Mouse (Mus musculus): ENCODE results near the gene Svs5. TPM values are rescaled to one million over a fixed set of nuclear protein-coding genes. Genes with fewer than 3 reads are reported as not detected.
"Not testable (repeated sequence)": the region's sequence is repeated elsewhere in the genome, so short reads cannot be mapped to it uniquely, and the experiment has no call there.

Svs5 gene
- polyA plus RNA-seq (2015; fragmentation: Nextera tagmentation; extraction: Ambion mirVana) = not detected in 2 replicates

DNA sequence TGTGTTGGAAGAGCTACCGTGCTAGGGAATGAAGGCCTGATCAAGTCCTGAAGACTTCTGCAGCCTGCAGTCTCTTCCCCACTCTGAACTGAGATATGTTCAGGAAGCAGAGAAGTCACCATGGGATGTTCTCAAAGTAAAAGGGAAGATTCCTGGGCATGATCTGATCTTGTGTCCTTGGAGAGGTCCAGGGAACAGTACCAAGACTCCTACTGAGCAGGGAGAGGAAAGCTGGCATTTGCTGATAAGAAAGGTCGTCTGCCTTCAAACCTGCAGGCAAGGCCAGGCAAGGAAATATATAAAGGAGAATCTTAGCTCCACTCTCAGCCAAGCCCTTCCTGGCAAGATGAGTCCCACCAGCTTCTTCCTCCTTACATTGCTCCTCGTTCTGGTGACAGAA, at the start of gene Svs5:
TSS of gene Svs5 (plus strand) at position 301 of the 400 bp plus-strand sequence.
- 73% methylated on average over 3 of the region's 3 CpGs for WGBS
- not testable (repeated sequence) for H3K36me3 ChIP-seq (ENCODE audit: control insufficient read depth, insufficient read depth, low read length); H3K27ac ChIP-seq (ENCODE audit: low read length); H3K27me3 ChIP-seq (ENCODE audit: control insufficient read depth, insufficient read depth, low read depth, low read length); H3K9ac ChIP-seq (ENCODE audit: low read length); ATAC-seq (ENCODE audit: low read depth); H3K9me3 ChIP-seq (ENCODE audit: control insufficient read depth, low read length); H3K4me3 ChIP-seq (ENCODE audit: low read length); H3K4me2 ChIP-seq (ENCODE audit: low read depth, low read length); H3K4me1 ChIP-seq (replicated peaks; ENCODE audit: control insufficient read depth, insufficient read depth, low read length)

DNA sequence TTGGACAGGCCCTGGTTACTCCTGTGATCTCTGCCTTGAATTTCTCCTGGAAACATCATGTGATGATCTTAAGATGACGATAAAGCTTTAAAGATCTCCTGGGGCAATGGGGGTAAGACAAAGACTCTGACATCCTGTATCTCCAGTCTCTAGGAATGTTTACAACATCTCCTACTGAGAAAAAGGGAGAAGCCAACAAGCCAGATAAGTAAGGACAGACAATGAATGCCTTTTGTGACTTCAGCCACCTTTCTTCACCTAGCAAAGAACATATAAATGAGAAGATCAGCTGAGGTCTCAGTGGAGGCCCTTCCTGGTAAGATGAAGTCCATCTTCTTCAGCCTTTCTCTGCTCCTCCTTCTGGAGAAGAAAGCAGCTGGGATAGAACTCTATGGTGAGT, 43.6 kb upstream of the Svs5 start, which contains the start of gene Svs3a:
TSS of gene Svs3a (plus strand) at position 301 of the 400 bp plus-strand sequence.
- H3K9me3 ChIP-seq (ENCODE audit: control insufficient read depth, low read length); H3K27ac ChIP-seq (ENCODE audit: low read length); ATAC-seq (ENCODE audit: low read depth); H3K4me1 ChIP-seq (replicated peaks; ENCODE audit: control insufficient read depth, insufficient read depth, low read length); H3K9ac ChIP-seq (ENCODE audit: low read length); H3K36me3 ChIP-seq (ENCODE audit: control insufficient read depth, insufficient read depth, low read length); H3K27me3 ChIP-seq (ENCODE audit: control insufficient read depth, insufficient read depth, low read depth, low read length); H3K4me3 ChIP-seq (ENCODE audit: low read length); H3K4me2 ChIP-seq (ENCODE audit: low read depth, low read length): not testable (repeated sequence)
- WGBS = 76% methylated on average over 1 of the region's 1 CpGs

DNA sequence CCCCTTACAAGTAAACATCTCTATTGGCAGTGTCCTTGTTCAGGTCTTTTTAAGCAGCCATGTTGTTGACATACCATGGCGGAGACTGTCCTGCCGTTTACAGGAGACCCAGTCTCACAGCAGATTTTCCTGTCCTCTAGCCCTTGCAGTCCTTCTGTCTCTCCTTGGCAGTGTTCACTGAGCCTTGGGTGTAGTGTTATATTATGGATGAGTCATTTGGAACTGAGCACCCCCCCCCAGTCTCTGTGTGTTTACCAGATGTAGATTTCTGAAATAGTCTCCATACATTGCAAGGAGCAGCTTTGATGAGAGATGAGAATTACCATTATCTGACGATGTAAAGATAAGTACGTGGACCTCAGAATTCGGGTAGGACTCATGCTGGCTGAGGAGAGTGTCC, 19.9 kb upstream of the Svs5 start:
- Histone ChIP-seq H3K4me1 (replicated peaks; ENCODE audit: control insufficient read depth, insufficient read depth, low read length) (no peaks in the 10 kb centered on the region), H3K9ac (ENCODE audit: low read length) (no peak overlapping the region), H3K4me2 (ENCODE audit: low read depth, low read length) (no peak overlapping the region), H3K4me3 (ENCODE audit: low read length) (no peak overlapping the region), H3K36me3 (ENCODE audit: control insufficient read depth, insufficient read depth, low read length) (no peaks in the 10 kb centered on the region), H3K27me3 (ENCODE audit: control insufficient read depth, insufficient read depth, low read depth, low read length) (no peaks in the 10 kb centered on the region), H3K27ac (ENCODE audit: low read length) (no peak overlapping the region), H3K9me3 (ENCODE audit: control insufficient read depth, low read length) (no peaks in the 10 kb centered on the region)
- WGBS = 72% methylated on average over 5 of the region's 5 CpGs
- no peak for ATAC-seq (ENCODE audit: low read depth)

DNA sequence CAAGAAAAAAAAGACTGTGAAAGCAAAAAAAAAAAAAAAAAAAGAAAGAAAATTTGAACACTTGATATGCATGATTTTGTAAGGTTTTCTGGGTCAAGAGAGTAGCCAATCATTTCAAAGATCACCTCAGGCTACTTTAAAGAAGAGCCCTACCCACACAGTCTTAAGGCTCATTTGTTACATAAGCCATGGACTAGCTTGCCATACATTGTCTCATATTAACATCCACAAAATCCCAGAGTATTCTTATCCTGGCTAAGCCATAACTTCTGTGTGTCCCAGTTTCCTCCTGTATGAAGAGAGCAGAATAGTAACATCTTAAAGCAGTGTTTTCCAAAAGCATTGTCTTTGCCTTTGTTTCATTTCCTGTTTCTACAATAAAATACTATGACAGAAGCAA, 17.1 kb upstream of the Svs5 start:
- H3K9ac ChIP-seq (ENCODE audit: low read length); H3K27ac ChIP-seq (ENCODE audit: low read length); H3K4me3 ChIP-seq (ENCODE audit: low read length); H3K4me1 ChIP-seq (replicated peaks; ENCODE audit: control insufficient read depth, insufficient read depth, low read length); H3K4me2 ChIP-seq (ENCODE audit: low read depth, low read length); H3K36me3 ChIP-seq (ENCODE audit: control insufficient read depth, insufficient read depth, low read length); ATAC-seq (ENCODE audit: low read depth); H3K9me3 ChIP-seq (ENCODE audit: control insufficient read depth, low read length); H3K27me3 ChIP-seq (ENCODE audit: control insufficient read depth, insufficient read depth, low read depth, low read length): not testable (repeated sequence)

DNA sequence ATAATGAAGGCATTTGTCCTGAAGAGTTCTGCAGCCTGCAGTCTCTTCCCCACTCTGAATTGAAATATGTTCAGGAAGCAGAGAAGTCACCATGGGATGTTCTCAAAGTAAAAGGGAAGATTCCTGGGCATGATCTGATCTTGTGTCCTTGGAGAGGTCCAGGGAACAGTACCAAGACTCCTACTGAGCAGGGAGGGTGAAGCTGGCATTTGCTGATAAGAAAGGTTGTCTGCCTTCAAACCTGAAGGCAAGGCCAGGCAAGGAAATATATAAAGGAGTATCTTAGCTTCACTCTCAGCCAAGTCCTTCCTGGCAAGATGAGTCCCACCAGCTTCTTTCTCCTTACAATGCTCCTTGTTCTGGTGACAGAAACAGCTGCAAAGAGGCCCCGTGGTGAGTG, 16.1 kb upstream of the Svs5 start, which contains the start of gene Svs6:
TSS of gene Svs6 (plus strand) at position 301 of the 400 bp plus-strand sequence.
- not testable (repeated sequence) for H3K4me2 ChIP-seq (ENCODE audit: low read depth, low read length); H3K27me3 ChIP-seq (ENCODE audit: control insufficient read depth, insufficient read depth, low read depth, low read length); H3K4me1 ChIP-seq (replicated peaks; ENCODE audit: control insufficient read depth, insufficient read depth, low read length); H3K36me3 ChIP-seq (ENCODE audit: control insufficient read depth, insufficient read depth, low read length); H3K9me3 ChIP-seq (ENCODE audit: control insufficient read depth, low read length); H3K4me3 ChIP-seq (ENCODE audit: low read length); ATAC-seq (ENCODE audit: low read depth); H3K9ac ChIP-seq (ENCODE audit: low read length); H3K27ac ChIP-seq (ENCODE audit: low read length)
- 67% methylated on average over 1 of the region's 1 CpGs for WGBS

DNA sequence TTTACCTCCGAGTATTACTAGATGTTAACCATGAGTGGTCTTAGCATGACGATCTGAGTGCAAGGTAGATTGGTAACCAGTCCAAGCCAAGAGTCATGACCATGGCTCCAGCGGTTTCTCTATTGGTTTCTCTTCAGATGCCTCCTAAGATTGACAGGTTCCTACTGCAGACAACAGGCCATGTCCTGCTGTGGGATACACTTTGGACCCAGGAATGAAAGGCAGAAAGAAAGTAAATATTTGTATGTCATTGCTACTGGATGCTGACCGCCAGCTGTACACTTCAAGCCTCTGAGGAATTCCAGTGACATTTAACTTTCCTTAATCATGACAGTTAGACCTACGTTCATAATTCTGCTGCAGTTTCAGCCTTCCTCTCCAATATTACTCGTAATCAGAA, 11.6 kb upstream of the Svs5 start:
- H3K9ac ChIP-seq (ENCODE audit: low read length) = no peak overlapping the region
- no peak overlapping the region for H3K4me3 ChIP-seq (ENCODE audit: low read length)
- H3K4me2 ChIP-seq (ENCODE audit: low read depth, low read length) = no peak overlapping the region
- no peaks in the 10 kb centered on the region for H3K36me3 ChIP-seq (ENCODE audit: control insufficient read depth, insufficient read depth, low read length)
- no peak for ATAC-seq (ENCODE audit: low read depth)
- no peaks in the 10 kb centered on the region for H3K4me1 ChIP-seq (replicated peaks; ENCODE audit: control insufficient read depth, insufficient read depth, low read length)
- no peak overlapping the region for H3K27ac ChIP-seq (ENCODE audit: low read length)
- H3K27me3 ChIP-seq (ENCODE audit: control insufficient read depth, insufficient read depth, low read depth, low read length) = no peaks in the 10 kb centered on the region
- WGBS = 75% methylated on average over 6 of the region's 6 CpGs
- no peaks in the 10 kb centered on the region for H3K9me3 ChIP-seq (ENCODE audit: control insufficient read depth, low read length)

DNA sequence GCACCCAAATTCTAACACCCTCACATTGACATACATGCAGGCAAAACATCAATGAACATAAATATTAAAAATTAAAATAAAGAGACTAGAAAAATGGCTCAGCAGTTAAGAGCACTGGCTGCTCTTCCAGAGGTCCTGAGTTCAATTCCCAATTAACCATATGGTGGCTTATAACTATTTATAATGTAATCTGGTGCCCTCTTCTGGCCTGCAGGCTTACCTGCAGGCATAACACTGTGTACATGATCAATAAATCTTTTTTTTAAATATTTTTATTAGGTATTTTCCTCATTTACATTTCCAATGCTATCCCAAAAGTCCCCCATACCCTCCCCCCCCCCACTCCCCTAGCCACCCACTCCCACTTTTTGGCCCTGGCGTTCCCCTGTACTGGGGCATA, 11.2 kb downstream of the Svs5 start:
- not testable (repeated sequence) for H3K27ac ChIP-seq (ENCODE audit: low read length); H3K4me3 ChIP-seq (ENCODE audit: low read length); H3K36me3 ChIP-seq (ENCODE audit: control insufficient read depth, insufficient read depth, low read length); H3K9me3 ChIP-seq (ENCODE audit: control insufficient read depth, low read length); H3K4me2 ChIP-seq (ENCODE audit: low read depth, low read length); H3K4me1 ChIP-seq (replicated peaks; ENCODE audit: control insufficient read depth, insufficient read depth, low read length); H3K27me3 ChIP-seq (ENCODE audit: control insufficient read depth, insufficient read depth, low read depth, low read length); H3K9ac ChIP-seq (ENCODE audit: low read length); ATAC-seq (ENCODE audit: low read depth)
- WGBS = 90% methylated on average over 1 of the region's 1 CpGs

DNA sequence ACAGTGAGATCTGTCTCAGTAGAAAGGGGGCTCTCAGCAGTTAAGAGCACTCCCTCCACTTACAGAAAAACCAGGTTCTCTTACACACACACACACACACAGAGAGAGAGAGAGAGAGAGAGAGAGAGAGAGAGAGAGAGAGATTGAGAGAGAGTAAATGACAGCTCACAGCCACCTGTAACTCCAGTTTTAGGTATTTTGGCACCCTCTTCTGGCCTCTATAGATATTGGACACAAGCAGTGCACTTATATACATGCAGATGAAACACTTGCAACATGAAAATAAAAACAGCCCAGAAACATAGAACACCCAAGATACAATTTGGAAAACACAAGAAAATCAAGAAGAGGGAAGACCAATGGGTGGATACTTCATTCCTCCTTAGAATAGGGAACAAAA, 15.2 kb downstream of the Svs5 start:
- not testable (repeated sequence) for H3K4me2 ChIP-seq (ENCODE audit: low read depth, low read length); H3K9me3 ChIP-seq (ENCODE audit: control insufficient read depth, low read length); H3K27ac ChIP-seq (ENCODE audit: low read length); H3K4me1 ChIP-seq (replicated peaks; ENCODE audit: control insufficient read depth, insufficient read depth, low read length); H3K27me3 ChIP-seq (ENCODE audit: control insufficient read depth, insufficient read depth, low read depth, low read length); ATAC-seq (ENCODE audit: low read depth); H3K4me3 ChIP-seq (ENCODE audit: low read length); H3K36me3 ChIP-seq (ENCODE audit: control insufficient read depth, insufficient read depth, low read length); H3K9ac ChIP-seq (ENCODE audit: low read length)

DNA sequence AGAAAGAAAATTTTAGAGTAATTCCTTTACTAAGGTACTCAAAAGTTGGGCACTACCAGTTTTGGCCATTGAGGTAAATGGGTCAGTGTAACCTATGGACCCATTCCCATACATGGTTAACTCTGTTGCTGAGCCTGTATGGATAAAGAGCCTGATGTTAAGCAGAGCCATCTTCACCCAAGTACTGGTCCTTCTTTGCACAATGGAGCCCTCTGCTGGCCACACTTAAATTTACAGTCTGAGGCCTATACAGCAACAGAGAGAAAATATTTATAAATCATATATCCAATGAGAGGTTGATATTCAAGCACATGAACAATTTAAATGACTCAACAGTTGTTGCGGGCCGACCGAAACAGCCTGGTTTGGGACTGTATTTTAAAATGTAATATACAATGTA, 16.4 kb downstream of the Svs5 start:
- no peaks in the 10 kb centered on the region for H3K27me3 ChIP-seq (ENCODE audit: control insufficient read depth, insufficient read depth, low read depth, low read length)
- no peaks in the 10 kb centered on the region for H3K9me3 ChIP-seq (ENCODE audit: control insufficient read depth, low read length)
- no peaks in the 10 kb centered on the region for H3K4me1 ChIP-seq (replicated peaks; ENCODE audit: control insufficient read depth, insufficient read depth, low read length)
- ATAC-seq (ENCODE audit: low read depth) = no peak
- H3K36me3 ChIP-seq (ENCODE audit: control insufficient read depth, insufficient read depth, low read length) = no peaks in the 10 kb centered on the region
- H3K4me3 ChIP-seq (ENCODE audit: low read length) = no peak overlapping the region
- H3K27ac ChIP-seq (ENCODE audit: low read length) = no peak overlapping the region
- no peak overlapping the region for H3K4me2 ChIP-seq (ENCODE audit: low read depth, low read length)
- 90% methylated on average over 3 of the region's 3 CpGs for WGBS
- no peak overlapping the region for H3K9ac ChIP-seq (ENCODE audit: low read length)

DNA sequence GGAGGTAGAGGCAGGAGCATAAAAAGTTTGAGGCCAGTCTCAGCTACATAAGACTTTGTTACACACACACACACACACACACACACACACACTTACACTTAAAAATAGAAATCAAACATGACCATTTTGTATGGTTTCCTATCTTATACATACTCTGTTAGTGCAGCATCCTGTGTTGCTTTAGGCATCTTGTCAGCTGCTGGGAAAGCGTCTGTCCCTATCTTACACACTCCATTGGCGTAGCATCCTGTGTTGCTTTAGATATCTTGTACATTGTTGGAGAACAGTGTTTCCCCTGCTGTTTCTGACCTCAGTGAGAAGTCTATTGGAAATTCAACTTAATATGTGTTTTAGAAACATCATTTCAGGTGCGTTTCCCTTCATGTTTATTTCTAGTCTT, 20.2 kb downstream of the Svs5 start:
- 73% methylated on average over 3 of the region's 3 CpGs for WGBS
- Histone ChIP-seq H3K4me1 (replicated peaks; ENCODE audit: control insufficient read depth, insufficient read depth, low read length) (no peaks in the 10 kb centered on the region), H3K27me3 (ENCODE audit: control insufficient read depth, insufficient read depth, low read depth, low read length) (no peaks in the 10 kb centered on the region), H3K27ac (ENCODE audit: low read length) (no peak overlapping the region), H3K4me2 (ENCODE audit: low read depth, low read length) (no peak overlapping the region), H3K4me3 (ENCODE audit: low read length) (no peak overlapping the region), H3K36me3 (ENCODE audit: control insufficient read depth, insufficient read depth, low read length) (no peaks in the 10 kb centered on the region), H3K9me3 (ENCODE audit: control insufficient read depth, low read length) (no peaks in the 10 kb centered on the region), H3K9ac (ENCODE audit: low read length) (no peak overlapping the region)
- no peak for ATAC-seq (ENCODE audit: low read depth)

Measured in lung, embryonic 16.5 days (tissue).